Mouse (Mus musculus): ENCODE results near the gene Gabra5.

Gene Gabra5

DNA sequence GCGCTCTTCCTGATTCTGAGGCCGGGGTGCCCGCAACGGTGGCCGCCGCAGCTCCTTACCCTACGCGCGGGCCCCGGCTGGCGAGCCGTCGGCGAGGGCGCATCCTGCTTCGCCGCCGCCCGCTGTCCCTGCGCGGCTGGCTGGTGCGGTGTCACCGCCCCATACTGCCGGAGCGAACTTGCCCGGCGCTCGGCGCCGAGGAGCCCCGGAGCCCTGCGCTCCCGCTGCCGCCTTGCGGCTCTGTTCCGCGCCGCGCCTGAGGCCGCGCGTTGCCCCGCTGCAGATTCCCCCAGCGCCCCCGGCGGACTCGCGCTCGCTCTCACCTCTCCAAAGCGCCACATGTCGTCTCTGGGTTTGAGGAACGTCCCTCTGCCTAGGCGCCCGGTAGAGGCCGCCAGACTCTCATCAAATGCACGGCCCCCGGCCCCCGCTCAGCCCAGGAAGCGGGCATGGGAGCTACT is at the start of gene Gabra5:
Gene Gabra5 (minus strand): TSS at position 379 of the 461 bp plus-strand sequence.
- no peak for DNase-seq (ENCODE audit: extremely low read depth, insufficient read length, low spot score)

DNA sequence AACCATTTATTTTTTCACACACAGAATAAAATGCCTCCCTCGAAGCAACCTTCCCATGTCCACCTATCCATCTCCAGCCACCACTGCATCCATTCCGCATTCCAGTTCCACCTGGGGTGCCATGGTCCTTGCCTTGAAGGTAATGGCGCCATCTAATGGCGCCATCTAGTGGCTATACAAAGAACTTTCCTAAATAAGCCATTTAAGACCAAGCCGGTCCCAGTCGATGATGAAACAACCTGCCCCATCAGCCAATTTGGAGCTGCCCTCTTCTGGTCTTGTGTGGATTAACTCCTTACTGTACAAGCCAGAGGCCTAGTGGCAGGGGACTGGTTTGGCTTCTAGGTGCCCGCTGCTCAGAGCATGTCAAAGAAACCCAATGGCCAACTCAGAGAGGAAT is 28.7 kb upstream of the Gabra5 start:
- DNase-seq (ENCODE audit: extremely low read depth, insufficient read length, low spot score) = no peak

DNA sequence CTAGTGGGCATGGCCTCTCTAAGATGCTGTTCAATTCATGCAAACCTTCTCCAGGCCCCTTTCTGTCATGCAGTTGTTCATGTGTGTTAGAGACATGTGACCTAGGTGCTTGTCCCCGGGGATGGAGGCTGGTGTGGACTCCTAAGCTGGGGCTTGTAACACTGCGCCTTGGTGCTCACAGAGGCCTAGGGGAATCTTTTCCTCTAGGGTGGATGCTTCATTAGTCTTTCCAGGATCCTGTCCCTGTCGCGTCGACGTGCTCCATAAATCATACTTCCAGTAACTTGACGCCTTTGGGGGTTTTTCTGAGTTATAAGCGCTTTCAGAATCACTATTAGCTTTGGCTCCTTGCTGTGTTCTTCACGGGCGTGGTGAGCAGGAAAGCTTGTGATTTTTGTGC is 22.8 kb upstream of the Gabra5 start:
- DNase-seq (ENCODE audit: extremely low read depth, insufficient read length, low spot score) = no peak

DNA sequence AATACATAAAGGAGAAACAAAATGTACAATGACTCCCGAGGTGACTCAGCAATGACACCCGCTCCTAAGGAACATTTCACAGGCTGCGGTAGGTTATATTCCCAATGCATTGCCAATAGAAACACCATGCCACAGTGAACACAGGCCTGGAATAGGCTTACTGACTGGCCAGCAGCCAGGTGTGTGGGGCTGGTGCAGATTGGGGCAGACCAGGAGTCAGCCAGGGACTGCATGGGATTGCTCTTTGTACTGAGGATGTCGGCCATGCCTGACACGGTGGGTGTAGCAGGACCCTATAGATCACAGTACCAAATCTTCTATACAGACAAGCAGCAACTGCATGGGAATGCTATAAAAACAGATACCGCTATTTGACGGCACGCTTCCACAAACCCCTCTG is 20.1 kb upstream of the Gabra5 start:
- DNase-seq (ENCODE audit: extremely low read depth, insufficient read length, low spot score) = no peak

DNA sequence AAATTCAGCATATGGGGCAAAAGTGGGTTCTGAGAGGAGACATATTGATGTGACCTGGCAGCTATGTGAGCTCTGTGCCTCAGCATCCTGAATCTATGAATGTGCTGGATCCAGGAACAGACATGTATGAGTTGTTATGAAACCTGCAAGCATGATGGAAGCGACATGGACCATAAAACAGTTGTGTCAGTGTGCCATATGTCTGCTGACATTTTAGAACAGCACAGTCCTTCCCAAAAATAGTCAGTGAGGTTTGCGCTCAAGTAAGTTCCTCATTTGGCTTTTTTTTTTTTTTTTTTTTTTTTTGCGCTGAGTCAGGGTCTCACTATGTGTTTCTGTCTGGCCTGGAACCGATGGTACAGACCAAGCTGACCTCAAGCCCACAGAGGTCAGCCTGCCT is 19.6 kb upstream of the Gabra5 start:
- no peak for DNase-seq (ENCODE audit: extremely low read depth, insufficient read length, low spot score)

DNA sequence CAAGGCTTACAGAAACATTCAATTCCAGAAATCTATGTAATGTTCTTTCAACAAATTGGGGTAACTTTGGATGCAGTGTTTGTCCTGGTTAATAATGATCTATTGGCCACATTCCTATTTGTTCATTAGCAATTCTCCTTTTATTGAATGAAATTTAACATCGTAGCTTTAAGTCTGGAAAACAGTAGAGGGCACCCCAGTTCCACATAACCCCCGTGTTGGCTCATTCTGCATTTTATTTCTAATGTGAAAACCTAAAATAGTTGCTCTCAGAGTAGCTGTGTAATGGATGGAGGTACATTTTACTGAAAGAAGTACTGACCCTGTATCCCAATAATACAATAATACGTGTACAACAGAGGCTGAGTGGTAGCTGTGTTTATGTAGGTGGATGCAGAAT is 3.1 kb upstream of the Gabra5 start:
- DNase-seq (ENCODE audit: extremely low read depth, insufficient read length, low spot score) = no peak

DNA sequence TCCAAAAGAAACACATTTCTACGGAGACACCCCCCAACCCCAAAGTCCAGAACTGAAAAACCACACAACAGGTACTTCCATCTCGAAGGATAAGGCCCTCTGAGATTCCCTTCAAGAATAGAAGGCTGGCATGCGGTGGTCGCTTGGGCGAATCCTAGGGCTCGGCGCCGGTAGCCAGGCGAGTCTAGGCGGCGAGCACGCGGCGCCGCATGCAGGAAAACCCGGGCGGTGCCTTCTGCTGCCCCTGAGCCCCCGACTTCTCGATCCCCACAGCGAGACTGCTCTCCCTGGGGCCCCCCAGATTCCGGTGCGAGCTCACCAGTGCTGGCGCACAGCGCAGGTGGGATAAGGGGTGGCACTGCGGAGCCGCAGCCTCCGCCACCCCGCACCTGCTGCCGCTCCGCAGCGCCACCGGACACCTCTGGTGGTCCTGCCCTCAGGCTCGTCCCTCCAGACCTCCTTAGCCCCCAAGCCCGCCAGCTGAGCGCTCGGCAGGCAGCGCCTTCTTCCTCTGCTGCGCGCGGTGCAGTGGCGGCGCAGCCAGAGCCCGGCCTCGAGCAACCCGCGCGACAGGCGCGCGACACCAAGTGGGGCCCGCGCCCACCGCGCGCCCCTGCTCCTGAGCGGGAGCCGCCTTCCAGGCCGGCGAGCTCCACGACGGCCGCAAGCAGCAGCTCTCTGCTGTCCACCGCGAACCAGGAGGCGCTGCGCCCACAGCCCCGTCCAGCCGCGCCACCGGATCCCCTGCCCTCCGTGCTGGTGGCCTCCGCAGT is 813 bp downstream of the Gabra5 start:
- DNase-seq (ENCODE audit: extremely low read depth, insufficient read length, low spot score) = no peak

DNA sequence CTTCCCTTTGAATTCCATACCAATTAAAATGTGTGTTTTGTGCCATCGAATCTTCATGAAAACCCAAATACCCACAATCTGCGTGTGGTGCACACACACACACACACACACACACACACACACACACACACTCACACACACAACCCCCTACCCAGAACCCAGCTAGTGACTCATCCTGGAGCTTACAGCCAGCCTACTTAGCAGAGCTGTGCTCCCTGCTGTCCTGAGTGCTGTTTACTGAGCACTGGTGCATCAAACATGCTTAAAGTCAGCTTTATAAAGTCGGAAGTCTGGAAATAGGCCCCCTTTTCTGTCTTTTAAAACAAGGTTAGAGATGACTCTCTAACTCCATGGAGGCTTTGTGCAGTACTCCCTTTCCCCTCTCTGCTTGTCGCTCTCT is 7.0 kb downstream of the Gabra5 start:
- no peak for DNase-seq (ENCODE audit: extremely low read depth, insufficient read length, low spot score)

DNA sequence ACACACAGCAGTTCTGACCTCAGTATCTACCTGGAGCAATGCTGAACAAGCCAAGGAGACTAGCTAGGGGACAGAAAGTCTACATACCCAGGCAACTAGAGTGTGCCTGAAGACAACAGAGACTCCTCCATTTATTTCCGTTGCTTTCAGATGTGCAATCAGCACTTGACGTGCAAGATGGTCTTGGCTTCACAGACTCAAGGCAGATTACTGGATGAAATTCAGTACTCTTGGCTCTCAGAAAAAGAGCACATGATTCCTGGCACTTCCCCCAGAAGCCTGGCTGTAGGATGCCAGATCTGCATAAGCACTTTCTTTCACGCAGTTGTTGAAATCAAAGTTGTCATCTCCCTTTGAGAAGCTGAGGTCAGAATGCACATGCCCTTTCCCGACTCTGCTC is 18.1 kb downstream of the Gabra5 start:
- DNase-seq (ENCODE audit: extremely low read depth, insufficient read length, low spot score) = no peak

DNA sequence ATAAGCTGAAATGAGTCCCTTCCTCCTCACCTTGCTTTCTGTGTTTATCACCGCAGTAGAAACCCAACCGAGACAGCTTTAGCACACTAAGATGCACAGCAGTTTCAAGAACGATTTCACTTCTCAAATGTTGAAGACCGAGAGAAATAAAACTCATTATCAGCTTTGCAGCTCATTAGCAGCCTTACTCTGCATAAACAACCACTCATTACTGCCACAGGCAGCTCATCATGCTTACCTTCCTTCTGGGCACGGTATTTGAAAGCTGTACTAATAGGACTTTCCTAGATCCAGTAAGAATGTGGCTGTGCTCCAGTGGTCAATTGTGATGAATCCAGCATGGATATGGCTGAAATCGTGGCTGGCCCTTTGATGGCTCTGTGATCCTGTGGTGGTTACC is 23.0 kb downstream of the Gabra5 start:
- no peak for DNase-seq (ENCODE audit: extremely low read depth, insufficient read length, low spot score)

DNA sequence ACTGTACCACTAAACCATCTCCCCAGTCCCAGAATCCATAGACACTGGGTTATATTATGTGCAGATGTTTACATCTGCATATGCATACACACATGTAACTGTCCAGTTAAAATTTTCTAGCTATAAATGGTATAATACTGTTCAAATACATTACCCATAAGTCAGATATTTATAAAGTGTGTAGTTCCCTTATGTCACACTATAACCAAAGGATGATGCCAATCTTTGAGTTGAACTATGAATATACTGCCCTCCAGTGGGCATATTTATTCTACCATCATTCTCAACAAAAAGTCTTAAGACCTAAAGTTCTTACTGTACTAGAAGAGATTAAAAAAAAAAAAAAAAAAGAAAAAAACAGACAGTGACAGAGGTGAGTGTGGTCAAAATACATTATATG is 27.0 kb downstream of the Gabra5 start:
- DNase-seq (ENCODE audit: extremely low read depth, insufficient read length, low spot score) = no peak

DNA sequence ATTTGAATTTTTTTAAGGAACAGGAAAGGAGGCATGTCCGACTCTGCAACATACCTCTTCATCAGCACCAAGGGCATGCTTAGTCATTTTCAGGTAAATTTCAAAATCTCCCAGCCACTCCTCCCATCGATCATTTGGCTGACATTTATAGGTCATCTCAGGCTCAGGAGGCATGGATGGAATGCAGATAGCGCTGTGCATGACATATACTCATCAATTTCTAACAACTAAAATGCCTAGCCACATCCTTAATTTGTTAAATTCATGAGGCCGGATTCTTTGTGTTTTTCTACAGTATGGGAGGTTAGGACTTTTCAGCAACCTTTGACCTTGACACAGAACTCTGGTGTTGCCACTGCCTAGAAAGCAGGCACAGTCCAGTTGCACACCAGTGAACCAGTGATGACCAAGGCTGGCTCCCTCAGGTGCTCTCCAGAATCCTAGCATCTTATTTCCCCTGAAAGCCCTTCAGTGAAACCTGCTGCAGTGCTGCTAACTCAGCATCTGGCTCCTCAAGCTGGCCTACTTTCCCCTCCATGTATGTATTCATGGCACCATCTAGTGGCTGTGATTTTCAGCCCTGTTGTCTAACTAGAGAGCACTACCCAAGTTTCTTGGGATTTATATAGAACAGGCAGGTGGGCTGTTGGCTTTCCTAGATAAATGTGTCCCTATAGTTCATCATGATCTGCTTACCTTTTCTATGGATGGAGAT is 35.9 kb downstream of the Gabra5 start:
- no peak for DNase-seq (ENCODE audit: extremely low read depth, insufficient read length, low spot score)

DNA sequence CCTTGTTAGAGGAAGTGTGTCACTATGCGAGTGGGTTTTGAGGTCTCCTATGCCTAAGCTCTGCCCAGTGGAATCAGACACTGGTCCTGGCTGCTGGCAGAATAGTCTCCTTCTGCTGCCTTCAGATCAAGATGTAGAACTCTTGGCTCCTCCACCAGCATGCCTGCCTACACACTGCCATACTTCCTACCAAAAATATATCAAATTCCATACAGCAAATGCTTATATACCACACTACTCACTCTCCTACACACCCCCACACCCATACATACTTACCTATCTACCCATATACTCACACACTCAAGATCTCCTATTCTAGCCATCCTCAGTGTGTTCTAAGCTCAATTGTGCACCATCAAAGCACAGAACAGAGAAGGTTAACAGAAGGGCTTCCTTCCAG is 38.5 kb downstream of the Gabra5 start:
- no peak for DNase-seq (ENCODE audit: extremely low read depth, insufficient read length, low spot score)

DNA sequence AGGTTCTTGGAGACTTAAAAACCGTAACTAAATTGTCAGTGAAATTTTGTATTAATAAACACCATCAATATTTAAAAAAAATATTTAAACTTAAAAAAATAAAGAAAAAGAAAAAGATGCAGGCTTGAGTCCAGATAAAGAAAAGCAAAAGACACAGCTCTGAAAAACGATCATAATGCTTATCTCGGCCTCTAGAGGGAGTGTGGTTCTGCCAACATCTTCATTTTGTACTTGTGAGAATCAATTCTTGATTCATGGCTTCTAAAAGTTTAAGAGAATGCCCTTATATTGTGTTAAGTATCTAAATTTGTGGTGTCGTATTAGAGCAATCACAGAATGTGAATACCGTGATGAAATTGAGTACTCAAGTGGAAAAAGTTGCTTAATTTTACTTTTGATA is 49.5 kb downstream of the Gabra5 start:
- DNase-seq (ENCODE audit: extremely low read depth, insufficient read length, low spot score) = no peak

DNA sequence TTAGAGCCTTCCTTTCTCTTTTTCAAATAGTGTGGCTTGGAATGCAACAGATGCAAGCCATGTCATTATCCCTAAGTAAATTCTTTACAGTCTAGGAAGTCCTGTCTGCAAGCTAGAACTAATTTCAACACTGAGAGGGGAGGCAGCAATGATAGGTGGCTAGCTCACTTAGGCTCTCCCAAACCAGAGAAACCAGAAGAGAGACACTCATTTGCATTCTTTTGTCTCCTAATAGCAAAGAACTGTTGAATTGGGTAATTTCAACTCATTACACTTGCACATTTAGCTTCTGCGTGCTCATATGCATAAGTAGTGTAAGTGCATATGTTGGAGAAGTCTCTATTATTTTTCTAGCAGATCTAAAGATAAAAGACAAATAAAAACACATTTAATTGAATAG is 61.6 kb downstream of the Gabra5 start:
- no peak for DNase-seq (ENCODE audit: extremely low read depth, insufficient read length, low spot score)

DNA sequence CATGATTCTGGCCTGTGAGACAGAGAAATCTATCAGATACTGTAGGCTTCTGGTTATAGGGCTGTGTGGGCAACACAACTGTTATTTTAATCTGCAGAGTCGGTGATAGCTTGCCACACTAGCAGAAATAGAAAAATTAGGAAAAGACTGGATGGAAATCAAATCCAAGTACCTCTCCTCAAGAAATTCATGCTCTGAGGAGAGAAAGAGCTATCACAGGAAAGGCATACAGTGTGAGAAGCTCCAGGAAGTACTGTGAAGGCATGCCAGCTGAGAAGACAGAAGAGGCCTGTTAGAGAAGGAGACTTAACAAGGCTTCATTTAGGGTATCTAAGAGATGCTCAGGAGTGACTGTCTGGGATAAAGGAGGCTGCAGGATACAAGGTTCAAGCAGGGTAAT is 87.2 kb downstream of the Gabra5 start:
- DNase-seq (ENCODE audit: extremely low read depth, insufficient read length, low spot score) = no peak

DNA sequence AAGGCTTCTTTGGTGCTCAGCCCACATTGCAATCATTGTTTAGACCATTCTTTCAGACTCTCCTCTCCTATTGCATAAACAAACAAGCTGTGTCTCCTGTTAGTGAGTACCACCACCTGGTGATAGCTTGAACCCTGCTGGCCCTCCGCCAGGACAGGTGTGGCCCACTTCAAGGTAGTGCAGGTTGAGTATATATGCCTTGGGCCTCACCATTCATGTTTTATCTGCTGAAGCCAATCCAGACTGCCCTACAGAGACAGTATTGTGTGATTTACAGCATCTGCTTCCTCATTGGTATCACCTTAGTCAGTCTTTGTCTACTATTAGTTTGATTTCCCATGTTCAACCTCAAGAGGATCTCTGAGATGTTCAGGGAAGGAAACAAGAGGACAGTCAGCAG is 88.8 kb downstream of the Gabra5 start:
- DNase-seq (ENCODE audit: extremely low read depth, insufficient read length, low spot score) = no peak

DNA sequence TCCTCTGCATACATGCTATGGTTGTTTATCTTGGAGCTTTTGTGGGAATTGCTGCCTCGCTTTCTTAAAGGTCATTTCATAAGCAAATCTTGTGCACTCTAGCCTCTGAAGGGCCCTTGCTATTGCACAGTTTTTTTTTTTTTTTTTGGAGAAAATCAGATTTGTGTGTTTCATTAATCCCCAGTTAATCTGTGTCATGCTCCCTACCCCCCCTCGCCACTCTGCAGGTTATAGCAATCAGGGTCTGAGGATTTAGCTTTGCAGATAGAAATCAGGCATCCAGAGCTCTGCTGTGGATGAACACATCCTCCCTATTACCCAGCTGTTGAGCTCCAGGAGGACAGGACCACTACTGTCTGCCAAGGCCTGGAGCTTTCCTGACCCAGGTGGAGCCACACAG is 90.5 kb downstream of the Gabra5 start, which contains the start of gene Gabrb3:
Gene Gabrb3 (plus strand): TSS at position 301 of the 400 bp plus-strand sequence.
- DNase-seq (ENCODE audit: extremely low read depth, insufficient read length, low spot score) = no peak

DNA sequence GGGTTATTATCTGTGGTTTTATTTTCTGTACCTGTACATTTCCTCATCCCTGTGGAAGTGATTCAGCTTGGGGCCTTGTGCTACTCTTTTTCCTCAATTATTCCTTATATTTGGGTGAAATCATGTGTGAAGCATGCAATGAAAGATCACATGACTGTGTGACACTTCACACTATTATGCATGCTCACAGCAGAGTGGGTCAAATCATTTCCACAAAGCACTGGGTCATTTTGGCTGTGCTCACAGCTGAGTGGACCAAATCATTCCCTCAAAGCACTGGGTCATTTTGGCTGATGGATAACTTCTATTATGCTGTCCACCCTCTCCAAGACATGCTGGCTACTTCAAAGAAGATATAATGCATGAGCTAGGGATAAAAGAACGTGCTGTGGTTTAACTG is 97.0 kb downstream of the Gabra5 start:
- DNase-seq (ENCODE audit: extremely low read depth, insufficient read length, low spot score) = no peak

DNA sequence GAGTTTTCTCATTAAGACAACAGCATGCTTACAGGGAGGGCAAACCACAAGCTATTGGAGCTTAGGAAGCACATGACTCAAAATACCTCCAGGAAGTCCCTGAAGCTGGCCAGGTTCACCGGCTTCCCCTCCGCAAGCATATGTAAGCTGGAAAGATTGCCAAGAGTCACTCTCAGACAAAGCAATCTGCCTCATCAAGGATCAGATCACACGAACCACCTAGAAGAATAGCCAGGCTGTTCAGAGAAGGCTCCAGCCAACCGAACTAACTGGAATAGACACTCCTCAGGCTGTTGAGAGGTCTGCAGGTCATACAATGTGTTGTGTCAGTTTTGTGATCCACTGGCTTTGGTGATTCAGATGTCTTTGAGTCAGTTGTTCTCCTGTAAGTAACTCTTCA is 98.7 kb downstream of the Gabra5 start:
- DNase-seq (ENCODE audit: extremely low read depth, insufficient read length, low spot score) = no peak

DNA sequence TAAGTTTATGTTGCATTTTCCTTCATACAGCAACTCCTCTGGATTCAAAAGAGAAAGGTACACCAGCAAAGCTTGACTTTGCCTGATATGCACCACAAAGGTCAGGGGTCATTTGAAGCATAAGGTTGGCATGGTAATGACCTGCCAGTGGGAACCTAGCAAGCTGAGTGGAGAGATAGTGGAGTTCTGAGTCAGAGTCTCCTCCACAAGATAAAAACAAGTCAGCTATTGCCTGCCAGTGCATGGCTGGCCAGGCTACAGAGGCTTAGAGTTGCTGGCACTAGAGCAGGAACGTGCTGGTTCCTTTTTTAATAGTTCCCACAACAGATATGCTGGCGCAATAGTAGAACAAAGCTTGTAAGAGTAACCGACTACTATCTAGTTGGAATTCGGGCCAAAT is 116.3 kb downstream of the Gabra5 start:
- no peak for DNase-seq (ENCODE audit: extremely low read depth, insufficient read length, low spot score)

DNA sequence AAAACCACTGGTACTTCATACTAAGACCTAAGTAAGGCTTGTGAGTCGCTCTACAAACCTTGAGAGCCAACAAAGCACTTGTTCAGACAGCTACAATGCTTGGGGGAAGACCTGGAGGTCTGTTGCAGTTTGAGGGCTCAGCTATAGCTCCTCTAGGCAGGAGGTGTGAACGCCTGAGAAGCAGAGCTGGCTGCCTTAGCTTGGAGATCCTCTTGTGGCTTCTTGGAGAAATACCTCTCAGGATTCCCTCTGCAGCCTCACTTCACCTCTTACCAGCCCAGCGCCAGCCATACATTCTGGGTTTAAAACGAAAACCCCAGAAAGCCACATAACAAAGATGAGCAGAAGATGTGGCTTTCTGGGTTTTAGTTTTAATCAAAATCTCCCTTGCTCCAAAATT is 119.8 kb downstream of the Gabra5 start:
- DNase-seq (ENCODE audit: extremely low read depth, insufficient read length, low spot score) = no peak

Data from 3134 (cell line).